Mouse (Mus musculus) frontal cortex, postnatal 10 days (tissue): ENCODE measurements at regions not wholly inside any gene's neighbourhood (a gene's known extent, or its start where the extent isn't known, plus 50 kb on each side); places are given as distances from the start of the nearest gene placed in this dataset.
A peak's percentile ranks its signal among the peaks of the same experiment; 100 is the strongest.

ENCODE experiments used
- DNase-seq, 2 experiments: peaks; one replicate each; pipeline ENCODE4 v3.0.0; 2022; ENCODE audit warnings: low spot score in 2 of 2, mixed read lengths in 1 of 2

DNA sequence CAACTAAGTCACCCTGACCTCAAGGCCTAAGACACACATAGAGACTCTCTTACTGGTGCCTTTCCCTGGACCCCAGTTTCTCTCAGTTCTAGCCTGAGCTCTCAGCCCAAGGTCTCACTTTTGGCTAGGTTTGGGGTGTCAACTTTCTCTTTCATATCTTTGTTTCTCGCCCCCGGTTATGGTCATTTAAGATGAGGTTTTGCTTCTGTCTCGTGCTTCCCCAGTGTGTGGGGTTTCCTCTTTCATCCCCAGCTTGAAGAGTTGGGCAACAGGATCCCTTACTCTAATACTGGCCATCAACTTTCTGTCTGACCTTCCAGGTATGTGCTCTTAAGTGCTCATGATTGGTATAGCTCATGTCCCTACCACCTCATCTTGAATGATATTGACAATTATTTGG is 67.5 kb downstream of the Lmo4 start:
- no peak for DNase-seq

- DNase-seq = no peak
These were observed 68.6 kb downstream of the Lmo4 start for GRCm38 (mm10) chr3:144136432-144136831.

DNA sequence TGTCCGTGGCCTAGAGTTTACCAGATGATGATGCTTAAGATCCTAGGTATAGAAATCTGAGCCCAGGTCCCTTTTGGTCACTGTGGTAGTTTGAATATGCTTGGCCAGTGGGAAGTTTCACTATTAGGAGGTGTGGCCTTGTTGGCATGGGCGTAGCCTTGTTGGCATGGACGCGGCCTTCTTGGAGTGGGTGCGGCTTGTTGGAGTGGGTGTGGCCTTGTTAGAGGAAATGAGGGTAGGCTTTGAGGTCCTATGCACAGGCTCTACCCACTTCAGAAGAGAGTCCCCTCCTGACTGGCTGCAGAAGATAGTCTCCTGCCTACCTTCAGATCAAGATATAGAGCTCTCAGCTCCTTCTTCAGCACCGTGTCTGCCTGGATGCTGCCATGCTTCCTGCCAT is 69.4 kb downstream of the Lmo4 start:
- DNase-seq = no peak

GRCm38 (mm10) chr3:144128042-144128441 is 77.0 kb downstream of the Lmo4 start:
- DNase-seq = no peak

DNA sequence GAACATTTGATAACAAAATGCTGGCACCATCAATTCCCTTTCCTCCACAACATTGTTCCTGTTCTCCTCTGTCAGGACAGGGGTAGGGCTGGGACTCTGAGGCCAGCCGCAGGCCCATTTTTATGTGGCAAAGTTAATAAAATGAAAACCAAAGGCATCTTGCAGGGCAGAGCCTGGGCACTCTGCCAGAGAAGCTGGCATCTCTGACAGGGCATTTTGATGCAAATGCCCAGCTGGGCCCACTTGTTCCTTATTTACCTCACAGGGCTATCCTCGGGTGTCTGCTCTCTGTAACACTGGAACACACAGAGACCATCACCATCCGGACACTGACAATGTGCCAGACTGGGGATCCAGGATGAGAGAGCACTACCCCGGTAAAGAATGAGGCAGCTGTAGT is 80.7 kb downstream of the Lmo4 start:
- peak in 1 of 2 experiments; percentile 25 for DNase-seq

DNA sequence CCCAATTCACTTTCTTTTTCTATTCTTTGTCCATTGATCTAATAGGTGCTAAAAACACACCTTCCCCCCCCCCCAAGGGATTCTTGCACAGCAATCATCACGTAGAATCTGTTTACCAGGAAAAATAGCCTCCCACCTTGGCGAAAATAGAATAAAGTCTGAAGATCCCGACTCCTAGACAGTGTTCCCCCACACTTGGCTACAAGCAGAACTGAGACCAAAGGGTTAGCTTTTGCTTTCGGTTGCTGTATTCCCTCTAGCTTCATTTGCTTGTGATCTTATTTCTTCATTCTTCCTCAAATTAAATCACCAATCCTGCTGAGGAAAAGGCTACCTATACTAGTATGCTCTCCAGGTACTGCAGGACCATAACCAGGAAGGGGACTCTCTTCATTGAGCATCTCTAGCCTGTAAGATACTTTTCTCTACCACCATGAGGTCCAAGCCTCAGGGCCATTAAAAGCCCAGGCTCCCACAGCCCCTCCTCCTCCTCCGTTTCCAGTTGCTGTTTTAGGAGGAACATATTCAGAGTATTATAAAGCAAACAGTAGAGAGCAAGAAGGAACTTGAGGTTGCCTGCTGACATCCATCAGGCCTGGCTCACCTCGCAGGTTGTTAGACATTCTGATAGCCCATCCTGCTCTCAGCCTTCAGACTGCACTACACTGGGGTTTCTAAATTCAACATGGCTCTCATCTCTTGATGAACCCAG is 81.5 kb downstream of the Lmo4 start:
- no peak for DNase-seq

DNA sequence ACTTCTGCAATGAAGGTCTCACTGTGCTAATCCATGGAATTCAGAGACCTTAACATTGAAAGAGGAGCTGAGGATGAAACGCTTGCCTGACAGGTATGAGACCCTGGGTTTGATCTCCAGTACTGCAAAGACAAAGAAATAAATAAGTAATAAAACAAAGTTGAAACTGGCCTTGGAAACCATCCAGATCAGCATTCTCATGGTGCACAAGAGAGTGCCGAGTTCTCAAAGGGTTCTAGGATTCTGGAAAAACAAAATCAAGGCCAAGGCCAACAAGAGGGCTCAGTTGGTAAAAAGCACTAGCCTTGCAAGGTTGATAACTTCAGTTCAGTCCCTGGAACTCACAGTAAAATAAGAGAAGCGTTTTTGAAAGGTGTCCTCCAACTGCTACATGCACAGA is 85.9 kb downstream of the Lmo4 start:
- DNase-seq = no peak

- no peak for DNase-seq
These were observed 91.1 kb downstream of the Lmo4 start for GRCm38 (mm10) chr3:144113672-144114645.

DNA sequence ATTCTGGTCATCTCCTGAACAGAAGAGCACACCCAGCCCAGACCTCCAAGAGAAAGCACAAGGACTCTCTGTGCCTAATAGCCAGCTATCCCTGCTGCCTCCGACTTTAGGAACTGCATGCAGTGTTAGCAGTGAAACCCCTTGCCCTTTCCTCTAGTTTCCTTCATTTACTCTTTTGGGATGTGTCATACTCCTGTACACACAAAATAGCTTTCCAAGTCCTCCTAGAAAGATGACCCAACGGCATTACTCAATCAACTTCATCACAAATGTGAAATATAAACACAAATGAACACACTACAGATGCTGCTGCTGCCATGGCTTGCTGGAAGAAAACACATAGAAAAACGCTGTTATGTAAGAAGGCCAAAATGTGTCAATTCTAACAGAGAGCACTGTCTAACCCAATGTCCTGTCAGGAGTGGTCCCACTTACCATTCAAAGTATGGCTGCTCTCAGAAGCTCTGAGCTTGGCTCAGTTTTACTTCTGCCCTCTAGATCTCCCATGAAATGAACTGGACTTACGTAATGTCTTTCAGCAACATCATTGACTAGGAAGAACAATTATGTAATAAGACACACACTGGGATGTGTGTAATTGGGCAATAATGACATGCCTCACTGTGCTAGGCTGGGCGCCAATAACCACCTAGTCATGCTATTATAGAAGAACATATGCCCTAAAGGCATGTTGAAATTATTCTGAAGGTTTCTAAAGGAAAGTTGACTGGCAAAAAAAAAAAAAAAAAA is 94.5 kb downstream of the Lmo4 start:
- no peak for DNase-seq

DNA sequence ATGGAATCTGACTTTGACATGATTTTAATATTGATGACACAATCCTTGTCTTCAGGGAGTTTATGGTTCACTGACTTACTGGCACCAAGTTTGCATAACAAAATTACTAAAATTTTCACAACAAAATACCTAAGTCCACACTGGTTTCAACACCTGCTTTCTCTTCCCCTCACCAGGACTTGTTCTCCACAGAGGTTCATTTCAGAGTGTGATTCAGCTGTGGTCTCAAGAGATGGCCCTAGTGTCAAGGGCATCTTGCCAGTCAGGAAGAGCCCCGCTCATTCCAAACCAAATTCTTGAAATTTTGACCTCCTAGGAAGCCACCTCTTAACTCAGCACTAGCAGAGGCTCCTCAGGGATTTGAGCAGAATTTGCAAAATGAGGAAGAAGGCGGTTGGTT is 95.3 kb downstream of the Lmo4 start:
- no peak for DNase-seq

DNA sequence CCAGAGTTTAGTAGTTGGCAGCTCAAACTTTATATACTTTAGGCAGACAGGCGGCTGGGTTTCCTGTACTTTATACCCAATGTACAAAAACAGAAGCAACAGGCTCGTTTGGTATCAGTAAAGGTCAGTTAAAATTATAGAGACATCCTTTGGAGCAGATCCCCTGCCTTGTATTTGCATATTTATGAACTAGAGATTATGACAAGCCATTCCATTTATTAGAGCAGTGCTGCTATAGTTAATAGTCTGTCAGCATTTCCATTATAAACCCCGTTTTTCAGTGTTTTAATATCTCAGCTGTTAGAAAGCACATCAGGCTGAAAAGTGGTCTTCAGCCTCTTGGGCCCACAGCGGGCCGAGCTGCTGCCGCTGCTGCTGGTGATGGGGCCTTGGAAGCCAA is 96.7 kb downstream of the Lmo4 start:
- DNase-seq = no peak

DNA sequence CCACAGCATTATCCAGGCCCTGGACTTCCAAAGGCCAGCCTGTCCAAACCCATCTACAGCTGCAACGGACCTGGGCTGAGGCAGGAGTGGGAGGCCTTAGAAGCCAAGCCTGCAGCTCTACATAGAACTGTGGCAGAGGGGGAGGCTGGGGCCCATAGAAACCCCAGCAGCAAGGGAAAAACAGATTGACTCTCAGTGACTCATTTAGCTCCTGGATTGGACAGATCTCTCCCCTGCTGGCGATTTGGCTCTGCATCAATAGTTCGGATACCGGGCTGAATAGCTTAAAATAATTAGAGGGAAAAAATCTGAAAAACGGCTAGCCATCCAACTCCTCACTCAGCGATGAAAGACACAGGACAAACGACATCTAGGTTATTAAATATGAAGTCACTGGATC is 97.4 kb downstream of the Lmo4 start:
- DNase-seq = peak; percentile 7 to 35

DNA sequence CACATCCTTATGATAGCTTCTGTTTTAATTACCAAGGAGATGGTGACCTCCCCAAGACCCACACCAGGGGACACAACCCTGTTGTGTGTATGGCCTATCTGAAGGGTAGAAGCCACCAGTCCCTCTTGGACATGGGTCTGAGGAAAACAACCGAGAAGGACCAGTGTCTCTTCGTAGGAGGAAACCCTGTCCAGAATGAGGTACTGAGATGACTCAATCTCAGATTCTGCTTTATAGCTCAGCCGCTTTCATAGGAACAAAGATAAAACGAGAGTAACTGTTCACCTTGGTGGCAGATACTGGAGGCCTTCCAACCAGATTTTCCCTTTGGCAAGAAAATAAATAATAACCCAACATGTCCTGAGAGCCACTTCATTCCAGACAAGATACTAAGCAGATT is 100.7 kb downstream of the Lmo4 start:
- no peak for DNase-seq

DNA sequence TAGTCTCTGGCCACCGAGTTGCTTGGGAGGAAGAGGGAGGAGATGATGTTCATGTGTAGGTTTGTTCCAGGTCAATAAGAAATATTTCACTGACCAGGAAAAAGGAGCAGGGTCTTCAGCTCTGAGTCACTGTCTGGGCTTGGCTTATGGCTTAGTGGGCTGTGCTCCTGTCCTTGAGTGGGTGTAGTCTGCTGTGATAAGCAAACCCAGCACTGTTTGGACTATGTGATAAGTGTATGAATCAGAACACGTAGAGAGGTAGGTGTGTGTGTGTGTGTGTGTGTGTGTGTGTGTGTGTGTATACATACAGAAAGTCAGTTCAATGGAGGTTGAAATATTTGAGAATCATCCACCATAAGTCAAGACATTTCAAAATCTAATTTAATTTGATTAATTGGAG is 105.6 kb downstream of the Lmo4 start:
- no peak for DNase-seq

DNA sequence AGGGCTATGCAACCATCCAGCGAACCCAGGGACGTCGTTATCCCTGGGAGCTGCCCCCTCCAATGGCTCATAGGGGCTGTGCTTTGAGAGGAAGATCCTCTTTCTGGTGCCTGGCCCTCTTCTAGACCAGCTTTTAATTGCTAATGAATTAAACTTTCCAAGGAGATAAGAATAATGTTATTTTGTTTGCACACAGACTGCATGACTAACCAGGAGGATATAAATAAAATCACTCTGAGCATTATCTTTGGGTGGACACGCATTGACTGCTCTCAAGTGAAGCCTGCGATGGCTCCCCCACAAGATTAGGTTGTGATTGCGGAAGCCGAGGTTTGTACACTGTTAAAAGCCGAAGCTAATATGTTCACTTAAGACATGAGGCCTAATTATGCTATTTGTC is 106.3 kb downstream of the Lmo4 start:
- no peak for DNase-seq

DNA sequence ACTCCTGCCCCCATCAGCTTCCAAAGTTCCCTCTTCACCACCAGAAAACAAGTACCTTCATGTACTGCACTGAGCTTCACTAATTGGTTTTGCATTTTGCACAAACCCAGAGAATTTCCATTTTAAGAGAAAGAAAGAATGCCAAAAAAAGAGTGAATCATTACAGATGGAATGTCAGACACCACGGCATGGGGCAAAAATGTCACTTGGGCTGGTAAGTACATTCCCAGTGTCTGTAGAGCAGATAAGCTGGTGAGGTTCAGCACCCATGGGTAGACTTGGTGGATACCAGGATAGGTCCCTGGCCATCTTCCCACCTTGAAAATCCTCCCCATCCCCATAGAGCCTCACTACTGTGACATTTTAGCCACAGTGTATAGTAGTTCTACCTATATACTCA is 113.8 kb downstream of the Lmo4 start:
- DNase-seq = no peak

- no peak for DNase-seq
These were observed 115.2 kb downstream of the Lmo4 start for GRCm38 (mm10) chr3:144089790-144090256.

DNA sequence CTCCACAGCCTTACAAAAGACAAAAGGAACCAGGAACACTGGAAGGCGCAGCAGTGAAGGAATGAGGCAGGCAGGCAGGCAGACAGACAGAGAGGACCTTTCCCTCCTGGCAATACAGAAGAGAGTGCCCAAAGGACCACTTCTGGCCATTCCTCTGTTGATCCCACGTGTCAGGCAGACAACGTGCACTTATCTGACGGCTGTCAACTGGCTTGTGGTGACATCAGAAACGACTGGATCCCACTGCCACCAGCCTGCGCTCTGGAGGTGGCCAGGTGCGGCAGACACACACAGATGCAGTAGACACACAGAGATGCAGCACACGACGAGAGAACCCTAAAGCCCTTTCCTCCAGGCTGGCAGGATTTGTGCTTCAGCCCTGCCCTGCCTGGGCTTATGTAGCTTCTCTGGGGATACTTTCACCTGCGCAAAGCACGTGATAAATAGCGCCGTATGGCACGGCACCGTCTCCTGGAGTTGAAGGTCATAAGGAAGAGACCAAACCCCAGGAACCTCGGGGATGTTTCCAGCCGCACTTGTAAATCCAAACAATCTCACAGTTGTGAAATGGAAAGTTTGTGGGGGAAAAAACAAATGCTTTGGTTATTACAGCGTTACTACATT is 116.6 kb downstream of the Lmo4 start:
- no peak for DNase-seq

DNA sequence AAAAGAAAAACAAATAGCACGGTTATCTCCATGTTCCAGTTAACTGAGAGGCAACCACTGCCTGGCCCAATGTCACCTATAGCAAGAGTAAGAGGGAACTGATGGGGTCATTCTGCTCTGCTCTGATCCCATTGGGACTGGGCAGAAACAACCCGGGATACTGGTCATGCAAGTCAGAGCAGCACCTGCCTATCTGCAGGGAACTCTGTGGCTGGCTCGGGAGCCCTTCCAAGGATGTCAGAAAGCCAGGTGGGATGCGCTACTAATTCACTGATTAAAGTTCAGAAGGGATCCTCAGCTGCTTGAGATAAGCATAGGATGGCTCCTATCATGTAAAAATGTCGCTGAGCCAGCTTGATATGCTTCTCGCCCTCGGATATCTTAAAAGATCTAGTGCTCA is 117.2 kb downstream of the Lmo4 start:
- no peak for DNase-seq

- no peak for DNase-seq
These were observed 118.8 kb downstream of the Lmo4 start for GRCm38 (mm10) chr3:144086176-144086575.

DNA sequence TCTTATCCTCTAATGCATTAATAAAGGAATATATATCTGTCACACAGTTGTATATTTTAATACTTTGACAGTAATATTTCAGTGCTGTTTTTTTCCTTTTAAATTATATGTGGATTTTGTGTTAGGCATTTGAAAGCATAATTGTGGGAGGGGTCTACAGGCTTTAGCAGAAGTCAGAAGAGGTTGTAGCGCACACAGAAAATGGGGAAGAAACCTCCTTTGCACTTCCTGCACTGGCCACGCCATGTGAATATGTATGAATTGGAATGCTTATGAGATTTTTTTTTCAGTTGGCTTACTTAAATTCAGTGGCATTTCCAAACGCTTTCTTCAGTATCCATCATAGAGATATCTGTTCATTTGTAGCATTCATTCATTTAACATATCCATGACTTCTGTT is 125.1 kb downstream of the Lmo4 start:
- no peak for DNase-seq
